Mouse (Mus musculus) thymus, adult 2 months (tissue): ENCODE data around the gene Ang6.
"Not testable (repeated sequence)": the region's sequence is repeated elsewhere in the genome, so short reads cannot be mapped to it uniquely, and the experiment has no call there.

ENCODE experiments used
- CTCF ChIP-seq: fragments of 200-500 bp; IDR thresholded peaks from 2 replicates; pipeline ENCODE4 v1.5.1; 2012; ENCODE audit warnings: mild to moderate bottlenecking, control low read depth, low read length, moderate library complexity, borderline replicate concordance; ENCODE audit not compliant: control insufficient read depth, poor library complexity, insufficient read depth; ENCODE audit errors: extremely low read depth
- POLR2A ChIP-seq: fragments of 200-500 bp; IDR thresholded peaks from 2 replicates; pipeline ENCODE4 v1.6.1; 2012; ENCODE audit warnings: mild to moderate bottlenecking, low read length, control low read depth, moderate library complexity; ENCODE audit not compliant: control insufficient read depth, poor library complexity, insufficient read depth; ENCODE audit errors: extremely low read depth

GRCm38 (mm10) chr14:43987404-43987803 lies 14.7 kb downstream of the Ang6 start:
- TF ChIP-seq CTCF, result peak; percentile 47; the same call in 1 of the 2 replicates
- TF ChIP-seq POLR2A, result not testable (repeated sequence)
